Mouse (Mus musculus): ENCODE measurements around the gene Wdr27. TPM values are rescaled to one million over a fixed set of nuclear protein-coding genes. Genes with fewer than 3 reads are reported as not detected.

Wdr27 gene
- polyA plus RNA-seq, 1 experiment from 2014 or later: 8.6 TPM

DNA sequence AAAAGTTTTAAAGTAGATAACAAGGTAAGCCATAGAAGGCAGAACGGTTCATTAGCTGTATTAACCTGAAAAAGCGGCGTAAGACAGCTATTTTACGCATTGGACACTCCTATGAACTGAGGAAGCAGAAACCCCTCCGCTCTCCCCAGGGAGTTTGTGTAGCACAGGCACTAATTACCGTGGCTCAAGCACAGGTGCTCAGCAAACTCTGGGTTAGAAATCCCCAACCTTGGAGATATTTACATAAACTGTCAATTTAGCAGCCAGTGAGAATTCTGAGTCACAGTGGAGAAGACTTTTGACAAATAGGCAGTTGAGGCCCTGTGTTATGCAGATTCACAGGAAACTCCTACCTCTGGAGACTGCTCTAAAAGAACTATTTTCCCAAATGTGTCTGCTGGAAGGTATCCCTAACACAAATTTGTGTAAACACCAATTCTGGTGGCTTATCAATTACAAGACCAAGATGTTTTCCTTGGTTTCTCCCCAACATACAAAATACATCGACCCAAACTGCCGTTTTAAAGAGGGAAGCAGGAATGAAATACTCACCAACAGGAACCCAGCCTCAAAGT lies 15.2 kb downstream of the Wdr27 start:
- no peaks in the 10 kb centered on the region for H3K27me3 ChIP-seq
- no peak overlapping the region for H3K4me2 ChIP-seq
- ATAC-seq (ENCODE audit: borderline replicate concordance, extremely low read depth, low FRiP score, low TSS enrichment): no peak
- H3K4me3 ChIP-seq: no peak overlapping the region
- 74% methylated on average over 8 of the region's 8 CpGs for WGBS
- no peaks in the 10 kb centered on the region for H3K36me3 ChIP-seq
- H3K9me3 ChIP-seq: no peaks in the 10 kb centered on the region
- no peak overlapping the region for H3K9ac ChIP-seq
- no peak overlapping the region for H3K27ac ChIP-seq
- no peaks in the 10 kb centered on the region for H3K4me1 ChIP-seq

- Histone ChIP-seq H3K9me3 (no peaks in the 10 kb centered on the region), H3K4me2 (no peak overlapping the region), H3K4me3 (no peak overlapping the region), H3K4me1 (no peaks in the 10 kb centered on the region), H3K27ac (no peak overlapping the region), H3K27me3 (peaks cover 6% of the 10 kb centered on the region; the same call in 1 of the 2 replicates), H3K9ac (no peak overlapping the region), H3K36me3 (no peaks in the 10 kb centered on the region)
- ATAC-seq (ENCODE audit: borderline replicate concordance, extremely low read depth, low FRiP score, low TSS enrichment): no peak
- 48% methylated on average over 6 of the region's 6 CpGs for WGBS
Measured at GRCm38 (mm10) chr17:14921582-14921981, 21.4 kb downstream of the Wdr27 start.

DNA sequence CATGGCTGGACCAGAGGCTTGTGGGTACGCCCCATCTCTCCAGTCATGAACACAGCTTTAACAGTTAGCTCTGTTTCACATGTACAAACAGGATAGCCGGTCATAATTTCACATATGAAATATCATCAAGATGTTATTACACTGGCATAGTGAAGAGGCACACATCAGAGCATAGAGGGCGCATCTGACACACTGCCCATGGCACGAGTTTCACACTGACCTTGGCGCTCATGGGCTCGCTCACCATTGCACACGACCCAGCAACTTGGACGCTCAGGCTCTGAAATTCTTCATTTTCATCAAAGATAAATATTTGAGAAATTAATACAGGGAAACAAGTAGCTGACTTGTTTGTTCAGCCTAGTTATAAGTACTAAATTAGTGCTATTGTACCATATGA lies 25.1 kb downstream of the Wdr27 start:
- H3K36me3 ChIP-seq: no peaks in the 10 kb centered on the region
- no peak overlapping the region for H3K4me2 ChIP-seq
- no peak for ATAC-seq (ENCODE audit: borderline replicate concordance, extremely low read depth, low FRiP score, low TSS enrichment)
- no peaks in the 10 kb centered on the region for H3K9me3 ChIP-seq
- H3K9ac ChIP-seq: no peak overlapping the region
- H3K4me1 ChIP-seq: no peaks in the 10 kb centered on the region
- peaks cover 6% of the 10 kb centered on the region; the same call in 1 of the 2 replicates for H3K27me3 ChIP-seq
- no peak overlapping the region for H3K4me3 ChIP-seq
- no peak overlapping the region for H3K27ac ChIP-seq
- WGBS: 81% methylated on average over 8 of the region's 8 CpGs

- no peaks in the 10 kb centered on the region for H3K4me1 ChIP-seq
- no peaks in the 10 kb centered on the region for H3K9me3 ChIP-seq
- no peak overlapping the region for H3K9ac ChIP-seq
- H3K4me3 ChIP-seq: no peak overlapping the region
- no peak for ATAC-seq (ENCODE audit: borderline replicate concordance, extremely low read depth, low FRiP score, low TSS enrichment)
- no peak overlapping the region for H3K4me2 ChIP-seq
- no peaks in the 10 kb centered on the region for H3K36me3 ChIP-seq
- peaks cover 6% of the 10 kb centered on the region; the same call in 1 of the 2 replicates for H3K27me3 ChIP-seq
- H3K27ac ChIP-seq: no peak overlapping the region
- 73% methylated on average over 4 of the region's 4 CpGs for WGBS
Measured at GRCm38 (mm10) chr17:14914401-14914800, 28.6 kb downstream of the Wdr27 start.

DNA sequence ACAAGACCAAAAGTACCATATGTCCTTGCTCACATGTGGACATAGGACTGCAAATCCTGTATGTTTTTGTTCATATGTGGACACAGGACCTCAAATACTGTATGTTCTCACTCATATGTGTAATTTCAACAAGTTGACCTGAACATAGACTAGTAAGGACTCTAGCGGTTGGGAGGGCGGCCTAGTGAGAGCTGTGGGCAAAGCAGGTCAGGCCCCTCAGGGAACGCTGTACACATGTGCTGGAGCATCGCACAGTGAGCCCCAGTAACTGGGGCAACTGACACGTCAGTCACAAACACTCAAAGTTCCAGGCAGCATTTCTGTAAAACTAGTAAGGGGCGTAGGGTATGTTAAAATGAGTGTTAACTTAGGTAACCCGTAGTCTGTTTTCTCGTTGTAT lies 30.0 kb downstream of the Wdr27 start:
- 83% methylated on average over 8 of the region's 8 CpGs for WGBS
- Histone ChIP-seq H3K4me3 (no peak overlapping the region), H3K27ac (no peak overlapping the region), H3K9me3 (no peaks in the 10 kb centered on the region), H3K4me2 (no peak overlapping the region), H3K4me1 (no peaks in the 10 kb centered on the region), H3K36me3 (no peaks in the 10 kb centered on the region), H3K9ac (no peak overlapping the region), H3K27me3 (no peaks in the 10 kb centered on the region)
- ATAC-seq (ENCODE audit: borderline replicate concordance, extremely low read depth, low FRiP score, low TSS enrichment): no peak

DNA sequence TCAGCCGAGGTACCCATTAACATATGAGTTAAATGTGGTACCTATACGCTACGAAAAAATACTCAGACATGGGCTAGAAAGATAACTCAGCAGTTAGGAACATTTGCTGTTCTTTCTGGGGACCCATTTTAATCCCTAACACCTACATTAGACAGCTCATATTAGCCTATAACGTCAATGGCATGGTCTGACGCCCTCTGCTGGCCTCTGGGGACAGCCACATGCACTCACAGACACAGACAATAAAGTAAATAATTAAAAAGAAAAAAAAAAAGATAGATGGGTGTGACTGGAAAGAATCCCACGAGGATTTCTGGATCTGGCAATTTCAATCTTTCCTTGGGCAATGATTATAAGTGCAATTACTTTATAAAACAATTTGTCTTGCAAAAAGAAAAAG lies 30.5 kb downstream of the Wdr27 start:
- no peak overlapping the region for H3K4me2 ChIP-seq
- H3K9ac ChIP-seq: no peak overlapping the region
- 49% methylated on average over 6 of the region's 6 CpGs for WGBS

DNA sequence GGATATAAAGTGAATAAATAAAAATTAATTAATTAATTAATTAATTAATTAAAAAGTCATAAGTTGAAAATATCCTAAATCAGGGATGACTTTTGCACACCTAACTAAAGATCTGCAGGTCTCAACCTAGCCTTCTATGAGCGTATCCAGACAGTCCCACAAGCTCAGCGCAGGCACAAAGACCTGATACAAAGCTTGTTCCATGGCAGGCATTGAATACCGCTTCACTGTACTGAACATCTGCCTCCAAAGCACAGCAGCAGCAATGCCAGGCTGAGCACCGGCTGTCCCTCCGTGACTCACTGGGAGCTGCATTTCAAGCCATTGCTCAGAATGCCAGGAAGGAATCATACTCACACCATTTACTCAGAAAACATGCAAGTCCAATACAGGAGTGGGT lies 32.2 kb downstream of the Wdr27 start:
- Histone ChIP-seq H3K36me3 (no peaks in the 10 kb centered on the region), H3K27ac (no peak overlapping the region), H3K9ac (no peak overlapping the region), H3K4me1 (no peaks in the 10 kb centered on the region), H3K4me2 (no peak overlapping the region), H3K27me3 (no peaks in the 10 kb centered on the region; the same call in 1 of the 2 replicates), H3K9me3 (no peaks in the 10 kb centered on the region), H3K4me3 (no peak overlapping the region)
- 86% methylated on average over 5 of the region's 5 CpGs for WGBS
- no peak for ATAC-seq (ENCODE audit: borderline replicate concordance, extremely low read depth, low FRiP score, low TSS enrichment)

More for the DNA sequence above, 30.5 kb downstream of the Wdr27 start:
- Histone ChIP-seq H3K9me3 (no peaks in the 10 kb centered on the region), H3K27ac (no peak overlapping the region), H3K4me3 (no peak overlapping the region), H3K4me1 (no peaks in the 10 kb centered on the region), H3K27me3 (no peaks in the 10 kb centered on the region), H3K36me3 (no peaks in the 10 kb centered on the region)
- no peak for ATAC-seq (ENCODE audit: borderline replicate concordance, extremely low read depth, low FRiP score, low TSS enrichment)

GRCm38 (mm10) chr17:14909331-14909730 lies 33.6 kb downstream of the Wdr27 start:
- no peaks in the 10 kb centered on the region; the same call in 1 of the 2 replicates for H3K27me3 ChIP-seq
- H3K4me2 ChIP-seq: no peak overlapping the region
- no peak overlapping the region for H3K27ac ChIP-seq
- WGBS: 79% methylated on average over 5 of the region's 5 CpGs
- no peaks in the 10 kb centered on the region for H3K36me3 ChIP-seq
- no peak overlapping the region for H3K9ac ChIP-seq
- no peak for ATAC-seq (ENCODE audit: borderline replicate concordance, extremely low read depth, low FRiP score, low TSS enrichment)
- H3K9me3 ChIP-seq: no peaks in the 10 kb centered on the region
- no peaks in the 10 kb centered on the region for H3K4me1 ChIP-seq
- H3K4me3 ChIP-seq: no peak overlapping the region

DNA sequence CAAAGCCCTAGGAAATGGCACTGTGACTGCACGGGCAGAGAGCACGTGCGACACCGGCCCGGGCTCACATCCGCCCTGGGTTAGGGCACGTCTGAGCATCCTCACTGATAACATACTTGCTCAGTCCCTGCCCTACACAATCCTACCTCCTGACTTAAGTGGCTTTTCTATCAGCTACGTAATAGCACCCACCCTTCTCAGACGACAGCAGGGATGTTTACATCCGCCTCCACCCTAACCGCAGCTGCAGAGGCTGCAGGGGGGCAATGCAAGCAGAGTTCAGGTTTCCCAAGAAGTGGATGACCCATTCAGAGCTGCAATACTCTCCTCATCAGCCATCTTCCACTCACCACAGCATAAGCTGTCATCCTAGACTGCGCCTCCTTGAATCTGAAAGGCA lies 35.8 kb downstream of the Wdr27 start:
- no peak for ATAC-seq (ENCODE audit: borderline replicate concordance, extremely low read depth, low FRiP score, low TSS enrichment)
- H3K9me3 ChIP-seq: no peaks in the 10 kb centered on the region
- no peak overlapping the region for H3K4me2 ChIP-seq
- H3K4me3 ChIP-seq: no peak overlapping the region
- no peak overlapping the region for H3K27ac ChIP-seq
- 54% methylated on average over 12 of the region's 12 CpGs for WGBS
- H3K27me3 ChIP-seq: peaks cover 5% of the 10 kb centered on the region; the same call in 1 of the 2 replicates
- H3K9ac ChIP-seq: no peak overlapping the region
- no peaks in the 10 kb centered on the region for H3K4me1 ChIP-seq
- H3K36me3 ChIP-seq: no peaks in the 10 kb centered on the region

DNA sequence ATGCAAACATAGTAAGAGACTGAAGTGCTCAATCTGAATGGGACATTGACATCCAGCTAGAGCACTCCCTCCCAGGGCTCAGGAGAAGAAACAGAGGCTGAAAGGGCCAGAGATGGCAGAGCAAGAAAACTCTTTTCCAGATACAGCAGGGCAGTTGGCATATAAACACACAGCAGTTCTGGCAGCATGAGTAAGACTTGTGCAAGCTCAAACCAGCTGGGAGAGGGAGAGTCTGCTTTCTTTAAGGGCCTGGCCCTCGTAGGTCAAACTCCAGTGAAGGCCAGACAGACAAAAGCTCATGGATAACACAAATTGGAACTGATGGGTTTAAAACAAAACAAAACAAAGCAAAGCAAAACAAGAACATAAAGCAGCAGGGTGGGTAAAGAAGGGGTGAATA lies 36.3 kb downstream of the Wdr27 start:
- ATAC-seq (ENCODE audit: borderline replicate concordance, extremely low read depth, low FRiP score, low TSS enrichment): no peak
- 27% methylated on average over 1 of the region's 1 CpGs for WGBS
- Histone ChIP-seq H3K27me3 (peaks cover 5% of the 10 kb centered on the region; the same call in 1 of the 2 replicates), H3K36me3 (no peaks in the 10 kb centered on the region), H3K4me1 (no peaks in the 10 kb centered on the region), H3K27ac (no peak overlapping the region), H3K9ac (no peak overlapping the region), H3K4me3 (no peak overlapping the region), H3K9me3 (no peaks in the 10 kb centered on the region), H3K4me2 (no peak overlapping the region)

GRCm38 (mm10) chr17:14904637-14905265 lies 38.2 kb downstream of the Wdr27 start:
- H3K36me3 ChIP-seq: no peaks in the 10 kb centered on the region
- H3K9me3 ChIP-seq: no peaks in the 10 kb centered on the region
- H3K4me3 ChIP-seq: no peak overlapping the region
- ATAC-seq (ENCODE audit: borderline replicate concordance, extremely low read depth, low FRiP score, low TSS enrichment): peak; percentile 35; the same call in 1 of the 2 replicates
- no peak overlapping the region for H3K4me2 ChIP-seq
- H3K4me1 ChIP-seq: no peaks in the 10 kb centered on the region
- H3K9ac ChIP-seq: no peak overlapping the region
- WGBS: 47% methylated on average over 7 of the region's 7 CpGs
- peaks cover 5% of the 10 kb centered on the region; the same call in 1 of the 2 replicates for H3K27me3 ChIP-seq
- H3K27ac ChIP-seq: no peak overlapping the region

DNA sequence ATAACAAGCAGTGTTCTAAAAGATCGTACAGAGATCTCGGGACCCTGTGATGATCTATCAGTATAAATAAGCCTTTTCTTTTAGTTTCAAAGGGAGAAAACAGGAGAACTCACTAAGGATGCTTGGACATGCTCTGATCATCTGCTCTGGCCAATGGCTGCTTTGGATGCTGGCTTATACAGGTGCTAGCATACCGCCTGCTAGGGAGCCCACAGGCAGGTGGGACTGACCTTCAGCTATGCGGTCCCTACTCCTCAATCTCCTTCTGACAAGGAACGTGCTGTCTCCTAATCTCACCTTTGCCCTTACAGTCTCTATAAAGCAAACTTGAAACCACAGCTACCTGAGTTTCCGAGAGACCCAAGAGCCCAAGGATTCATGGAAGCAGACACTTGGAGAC lies 38.8 kb downstream of the Wdr27 start:
- 79% methylated on average over 6 of the region's 6 CpGs for WGBS
- Histone ChIP-seq H3K4me3 (no peak overlapping the region), H3K4me1 (no peaks in the 10 kb centered on the region), H3K9ac (no peak overlapping the region), H3K27me3 (peaks cover 5% of the 10 kb centered on the region; the same call in 1 of the 2 replicates), H3K4me2 (no peak overlapping the region), H3K36me3 (no peaks in the 10 kb centered on the region), H3K9me3 (no peaks in the 10 kb centered on the region), H3K27ac (no peak overlapping the region)
- ATAC-seq (ENCODE audit: borderline replicate concordance, extremely low read depth, low FRiP score, low TSS enrichment): no peak
